Mouse (Mus musculus): ENCODE measurements around the gene Nav3. TPM values are rescaled to one million over a fixed set of nuclear protein-coding genes. Genes with fewer than 3 reads are reported as not detected.

Nav3 gene
- total and polyA plus RNA-seq, 3 experiments = not detected

DNA sequence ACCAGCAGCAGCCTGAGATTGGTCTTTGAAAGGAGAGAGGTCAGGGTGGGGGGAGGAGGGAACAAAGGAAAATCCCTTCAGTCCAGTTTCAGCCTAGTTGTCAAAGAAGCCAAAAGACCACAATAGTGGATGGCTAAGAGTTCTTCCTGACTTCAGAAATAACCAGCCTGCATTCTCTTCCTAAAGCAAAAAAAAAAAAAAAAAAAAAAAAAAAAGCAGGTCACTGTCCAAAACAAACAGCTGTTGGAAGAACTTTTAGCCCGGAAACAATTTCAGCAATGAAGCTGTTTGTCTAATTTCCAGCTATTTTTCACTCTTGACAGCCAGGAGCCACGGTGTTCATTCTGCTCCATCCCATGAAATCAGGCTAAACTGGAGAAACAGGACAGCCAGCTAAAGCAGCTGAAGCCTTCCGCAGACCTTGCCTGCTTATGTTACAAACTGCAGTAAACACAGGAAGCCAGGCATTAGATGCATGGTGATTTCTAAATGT, 455.2 kb downstream of the Nav3 start:
- no peak overlapping the region for H3K4me3 ChIP-seq (ENCODE audit: control insufficient read depth in 1 of 2, insufficient read depth in 1 of 2, low read depth in 2 of 2, low read length in 2 of 2)
- H3K4me1 ChIP-seq (ENCODE audit: control insufficient read depth in 1 of 2, insufficient read depth in 2 of 2, low read length in 2 of 2) = no peaks in the 10 kb centered on the region
- no peaks in the 10 kb centered on the region for H3K27me3 ChIP-seq (ENCODE audit: control insufficient read depth in 1 of 2, insufficient read depth in 2 of 2, low read length in 2 of 2)
- TF ChIP-seq USF1 (IDR thresholded peaks at IDR 0.05; ENCODE audit: low read depth, low read length) = no peak
- no peak for TF ChIP-seq CHD1 (IDR thresholded peaks at IDR 0.05; ENCODE audit: low read depth, low read length)
- TF ChIP-seq RCOR1 (IDR thresholded peaks at IDR 0.05; ENCODE audit: low read depth, low read length) = no peak
- TF ChIP-seq POLR2AphosphoS5 (IDR thresholded peaks at IDR 0.05; ENCODE audit: borderline replicate concordance, low read depth, low read length) = no peak
- TF ChIP-seq CHD2 (IDR thresholded peaks at IDR 0.05; ENCODE audit: low read length) = no peak
- TF ChIP-seq UBTF (IDR thresholded peaks at IDR 0.05; ENCODE audit: borderline replicate concordance, insufficient read depth, low read depth, low read length) = no peak
- TF ChIP-seq KAT2A (conservative IDR thresholded peaks at IDR 0.05; ENCODE audit: low read depth, low read length) = no peak
- TF ChIP-seq EP300 (IDR thresholded peaks at IDR 0.05; ENCODE audit: low read depth in 1 of 2, low read length in 2 of 2) = no peak
- TF ChIP-seq ELF1 (IDR thresholded peaks at IDR 0.05; ENCODE audit: low read depth, low read length) = no peak
- TF ChIP-seq TBP (IDR thresholded peaks at IDR 0.05; ENCODE audit: low read depth, low read length) = no peak
- no peak for TF ChIP-seq POLR2A (IDR thresholded peaks at IDR 0.05; ENCODE audit: control insufficient read depth in 1 of 2, insufficient read depth in 1 of 2, low read depth in 1 of 2, low read length in 2 of 2, poor library complexity in 1 of 2)
- no peaks in the 10 kb centered on the region for H3K79me2 ChIP-seq (ENCODE audit: control insufficient read depth, insufficient read depth, low read length, poor library complexity)
- no peak overlapping the region for H3K27ac ChIP-seq (ENCODE audit: control insufficient read depth, low read depth, low read length)
- H3K36me3 ChIP-seq (ENCODE audit: control insufficient read depth in 1 of 2, insufficient read depth in 2 of 2, low read length in 2 of 2) = no peaks in the 10 kb centered on the region
- no peaks in the 10 kb centered on the region for H3K9me3 ChIP-seq (replicated peaks; ENCODE audit: insufficient read depth, low read length)
- DNase-seq (ENCODE audit: low read depth, low spot score) = no peak
- H3K9ac ChIP-seq (ENCODE audit: control insufficient read depth, low read depth, low read length, poor library complexity, severe bottlenecking) = no peak overlapping the region

DNA sequence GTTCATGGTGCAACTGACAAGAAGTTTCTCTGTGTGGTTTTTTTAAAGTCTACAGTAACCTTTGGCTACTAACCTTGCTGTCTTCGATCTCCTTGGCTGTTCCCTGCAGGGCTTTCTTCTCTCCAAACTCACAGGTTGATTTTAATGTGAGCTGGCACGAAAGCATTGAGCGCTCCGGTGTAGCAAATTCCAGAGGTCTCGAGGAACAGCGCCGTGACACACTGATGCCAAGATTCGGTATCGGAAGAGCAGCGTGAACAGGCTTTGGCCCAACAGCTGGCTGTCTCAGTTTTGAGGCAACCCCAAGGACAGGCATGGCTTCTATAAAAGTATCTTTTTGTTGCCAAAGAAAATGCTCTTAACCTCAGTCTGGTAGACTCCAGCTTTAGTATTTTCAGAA, 456.1 kb downstream of the Nav3 start:
- H3K79me2 ChIP-seq (ENCODE audit: control insufficient read depth, insufficient read depth, low read length, poor library complexity) = no peaks in the 10 kb centered on the region
- H3K4me3 ChIP-seq (ENCODE audit: control insufficient read depth in 1 of 2, insufficient read depth in 1 of 2, low read depth in 2 of 2, low read length in 2 of 2) = no peak overlapping the region
- no peak overlapping the region for H3K9ac ChIP-seq (ENCODE audit: control insufficient read depth, low read depth, low read length, poor library complexity, severe bottlenecking)
- DNase-seq (ENCODE audit: low read depth, low spot score) = no peak
- TF ChIP-seq EP300 (IDR thresholded peaks at IDR 0.05; ENCODE audit: low read depth in 1 of 2, low read length in 2 of 2) (no peak), ZKSCAN1 (IDR thresholded peaks at IDR 0.05; ENCODE audit: low read depth, low read length) (no peak), ELF1 (IDR thresholded peaks at IDR 0.05; ENCODE audit: low read depth, low read length) (no peak), MAFK (IDR thresholded peaks at IDR 0.05; ENCODE audit: borderline replicate concordance, low read depth, low read length) (no peak), JUND (IDR thresholded peaks at IDR 0.05; ENCODE audit: low read depth, low read length) (no peak), ZC3H11A (IDR thresholded peaks at IDR 0.05; ENCODE audit: low read depth, low read length) (no peak), NRF1 (IDR thresholded peaks at IDR 0.05; ENCODE audit: insufficient read depth, low read depth, low read length, poor library complexity, severe bottlenecking) (no peak), POLR2AphosphoS5 (IDR thresholded peaks at IDR 0.05; ENCODE audit: borderline replicate concordance, low read depth, low read length) (no peak), TCF12 (IDR thresholded peaks at IDR 0.05; ENCODE audit: low read depth, low read length) (no peak), RCOR1 (IDR thresholded peaks at IDR 0.05; ENCODE audit: low read depth, low read length) (no peak), TAL1 (IDR thresholded peaks at IDR 0.05; ENCODE audit: low read length) (no peak), HCFC1 (IDR thresholded peaks at IDR 0.05; ENCODE audit: low read depth, low read length) (no peak), POLR2AphosphoS2 (IDR thresholded peaks at IDR 0.05; ENCODE audit: low read length) (no peak), MYB (IDR thresholded peaks at IDR 0.05; ENCODE audit: low read depth, low read length) (no peak), GABPA (IDR thresholded peaks at IDR 0.05; ENCODE audit: low read depth, low read length) (no peak)
- no peaks in the 10 kb centered on the region for H3K4me1 ChIP-seq (ENCODE audit: control insufficient read depth in 1 of 2, insufficient read depth in 2 of 2, low read length in 2 of 2)
- H3K9me3 ChIP-seq (replicated peaks; ENCODE audit: insufficient read depth, low read length) = no peaks in the 10 kb centered on the region
- no peak overlapping the region for H3K27ac ChIP-seq (ENCODE audit: control insufficient read depth, low read depth, low read length)
- H3K36me3 ChIP-seq (ENCODE audit: control insufficient read depth in 1 of 2, insufficient read depth in 2 of 2, low read length in 2 of 2) = no peaks in the 10 kb centered on the region
- H3K27me3 ChIP-seq (ENCODE audit: control insufficient read depth in 1 of 2, insufficient read depth in 2 of 2, low read length in 2 of 2) = no peaks in the 10 kb centered on the region

All from MEL (cell line).